Mouse (Mus musculus) liver, adult 2 months (tissue): Measurements from ENCODE around the gene Spcs2.

ENCODE experiments used
- CTCF ChIP-seq: fragments of 200-500 bp; IDR thresholded peaks from 2 replicates; pipeline ENCODE4 v1.5.1; 2011; ENCODE audit warnings: low read depth, low read length, control low read depth
- POLR2A ChIP-seq: fragments of 200-500 bp; IDR thresholded peaks from 2 replicates; pipeline ENCODE4 v1.6.1; 2011; ENCODE audit warnings: low read length, control low read depth; ENCODE audit not compliant: insufficient read depth; ENCODE audit errors: extremely low read depth

GRCm38 (mm10) chr7:99894478-99894877, 31.2 kb upstream of the Spcs2 start:
- TF ChIP-seq CTCF (no peak), POLR2A (no peak)
